Mouse (Mus musculus): ENCODE data around the gene Cic. TPM values are rescaled to one million over a fixed set of nuclear protein-coding genes. Genes with fewer than 3 reads are reported as not detected.

The Cic gene
- polyA plus RNA-seq, 1 experiment from 2014 or later, result 47.5 TPM

DNA sequence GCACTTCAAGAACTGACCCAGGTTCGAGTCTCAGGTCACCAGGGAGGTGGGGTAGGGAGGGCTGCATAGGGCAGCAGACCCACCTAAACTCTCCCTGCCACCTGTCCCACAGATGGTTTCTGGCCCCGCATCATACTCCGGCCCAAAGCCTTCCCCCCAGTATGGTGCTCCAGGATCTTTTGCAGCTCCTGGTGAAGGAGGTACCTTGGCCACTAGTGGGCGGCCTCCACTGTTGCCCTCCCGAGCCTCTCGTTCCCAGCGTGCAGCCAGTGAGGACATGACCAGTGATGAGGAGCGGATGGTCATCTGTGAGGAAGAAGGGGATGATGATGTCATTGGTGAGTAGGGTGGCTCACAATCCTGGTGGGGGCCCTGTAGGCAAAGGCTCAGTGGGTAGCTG lies 19.5 kb downstream of the Cic start:
- H3K9ac ChIP-seq, result no peak overlapping the region
- no peak for ATAC-seq (ENCODE audit: low FRiP score)
- WGBS, result 81% methylated on average over 8 of the region's 8 CpGs

GRCm38 (mm10) chr7:25288011-25288410 lies 20.5 kb downstream of the Cic start:
- 96% methylated on average over 12 of the region's 12 CpGs for WGBS
- DNase-seq (ENCODE audit: low spot score) (no peak), ATAC-seq (ENCODE audit: low FRiP score) (no peak)
- Histone ChIP-seq H3K9me3 (ENCODE audit: control insufficient read depth, low read length) (no peaks in the 10 kb centered on the region), H3K27ac (no peak overlapping the region), H3K36me3 (replicated peaks; ENCODE audit: control insufficient read depth, insufficient read depth) (peaks cover 84% of the 10 kb centered on the region), H3K4me3 (replicated peaks; ENCODE audit: low read length) (no peak overlapping the region), H3K4me1 (replicated peaks; ENCODE audit: control insufficient read depth, insufficient read depth, low read length) (peaks cover 19% of the 10 kb centered on the region), H3K27me3 (ENCODE audit: control insufficient read depth, insufficient read depth, low read length) (no peaks in the 10 kb centered on the region), H3K4me2 (replicated peaks) (no peak overlapping the region), H3K9ac (no peak overlapping the region)

More for the DNA sequence above, 19.5 kb downstream of the Cic start:
- no peak overlapping the region for H3K27ac ChIP-seq
- H3K36me3 ChIP-seq (replicated peaks; ENCODE audit: control insufficient read depth, insufficient read depth), result peaks cover 74% of the 10 kb centered on the region
- H3K9me3 ChIP-seq (ENCODE audit: control insufficient read depth, low read length), result no peaks in the 10 kb centered on the region
- H3K4me1 ChIP-seq (replicated peaks; ENCODE audit: control insufficient read depth, insufficient read depth, low read length), result peaks cover 20% of the 10 kb centered on the region
- no peaks in the 10 kb centered on the region for H3K27me3 ChIP-seq (ENCODE audit: control insufficient read depth, insufficient read depth, low read length)
- no peak overlapping the region for H3K4me3 ChIP-seq (replicated peaks; ENCODE audit: low read length)
- no peak overlapping the region for H3K4me2 ChIP-seq (replicated peaks)
- DNase-seq (ENCODE audit: low spot score), result no peak

DNA sequence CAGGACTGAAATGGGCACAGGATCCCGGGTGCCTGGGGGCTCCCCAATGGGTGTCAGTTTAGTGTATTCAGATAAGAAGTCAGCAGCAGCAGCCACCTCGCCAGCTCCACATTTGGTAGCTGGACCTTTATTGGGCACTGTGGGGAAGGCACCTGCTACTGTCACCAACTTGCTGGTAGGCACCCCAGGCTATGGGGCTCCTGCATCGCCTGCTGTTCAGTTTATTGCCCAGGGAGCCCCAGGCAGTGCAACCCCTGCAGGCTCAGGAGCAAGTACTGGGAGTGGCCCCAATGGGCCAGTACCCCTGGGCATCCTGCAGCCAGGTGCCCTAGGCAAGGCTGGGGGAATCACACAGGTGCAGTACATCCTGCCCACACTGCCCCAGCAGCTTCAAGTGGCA lies 21.2 kb downstream of the Cic start:
- H3K4me3 ChIP-seq (replicated peaks; ENCODE audit: low read length), result no peak overlapping the region
- H3K9ac ChIP-seq, result no peak overlapping the region
- H3K4me2 ChIP-seq (replicated peaks), result no peak overlapping the region
- no peaks in the 10 kb centered on the region for H3K9me3 ChIP-seq (ENCODE audit: control insufficient read depth, low read length)
- 86% methylated on average over 3 of the region's 3 CpGs for WGBS
- H3K27me3 ChIP-seq (ENCODE audit: control insufficient read depth, insufficient read depth, low read length), result no peaks in the 10 kb centered on the region
- H3K27ac ChIP-seq, result no peak overlapping the region
- H3K4me1 ChIP-seq (replicated peaks; ENCODE audit: control insufficient read depth, insufficient read depth, low read length), result peaks cover 12% of the 10 kb centered on the region
- DNase-seq (ENCODE audit: low spot score) (no peak), ATAC-seq (ENCODE audit: low FRiP score) (no peak)
- H3K36me3 ChIP-seq (replicated peaks; ENCODE audit: control insufficient read depth, insufficient read depth), result peaks cover 91% of the 10 kb centered on the region

DNA sequence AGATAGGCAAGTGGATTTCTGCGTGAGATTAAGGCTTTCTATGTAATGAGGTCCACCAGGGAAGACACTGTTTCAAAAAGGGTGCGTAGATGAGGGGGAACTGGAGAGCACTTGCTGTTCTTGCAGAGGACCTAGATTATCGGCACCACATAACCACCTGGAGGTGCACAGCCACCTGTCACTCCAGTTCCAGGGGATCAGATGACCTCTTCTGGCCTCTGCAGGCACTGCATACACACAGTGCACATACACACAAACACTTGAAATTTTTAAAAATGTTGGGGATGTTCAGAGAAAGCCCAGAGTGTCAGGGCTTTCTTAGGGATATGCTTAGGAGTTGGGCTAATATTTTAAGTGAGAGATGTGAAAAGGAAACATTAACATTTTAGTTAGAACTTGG lies 22.4 kb downstream of the Cic start:
- Histone ChIP-seq H3K9ac (no peak overlapping the region), H3K4me3 (replicated peaks; ENCODE audit: low read length) (no peak overlapping the region), H3K4me1 (replicated peaks; ENCODE audit: control insufficient read depth, insufficient read depth, low read length) (no peaks in the 10 kb centered on the region; the same call in 1 of the 2 replicates), H3K4me2 (replicated peaks) (no peak overlapping the region), H3K9me3 (ENCODE audit: control insufficient read depth, low read length) (no peaks in the 10 kb centered on the region), H3K27me3 (ENCODE audit: control insufficient read depth, insufficient read depth, low read length) (no peaks in the 10 kb centered on the region), H3K27ac (no peak overlapping the region), H3K36me3 (replicated peaks; ENCODE audit: control insufficient read depth, insufficient read depth) (peaks cover 100% of the 10 kb centered on the region)
- DNase-seq (ENCODE audit: low spot score), result no peak
- no peak for ATAC-seq (ENCODE audit: low FRiP score)
- WGBS, result 99% methylated on average over 3 of the region's 3 CpGs

- H3K27ac ChIP-seq, result no peak overlapping the region
- no peak overlapping the region for H3K9ac ChIP-seq
- no peaks in the 10 kb centered on the region; the same call in 1 of the 2 replicates for H3K4me1 ChIP-seq (replicated peaks; ENCODE audit: control insufficient read depth, insufficient read depth, low read length)
- DNase-seq (ENCODE audit: low spot score) (no peak), ATAC-seq (ENCODE audit: low FRiP score) (no peak)
- no peaks in the 10 kb centered on the region for H3K27me3 ChIP-seq (ENCODE audit: control insufficient read depth, insufficient read depth, low read length)
- no peak overlapping the region for H3K4me3 ChIP-seq (replicated peaks; ENCODE audit: low read length)
- H3K9me3 ChIP-seq (ENCODE audit: control insufficient read depth, low read length), result no peaks in the 10 kb centered on the region
- peaks cover 100% of the 10 kb centered on the region for H3K36me3 ChIP-seq (replicated peaks; ENCODE audit: control insufficient read depth, insufficient read depth)
- no peak overlapping the region for H3K4me2 ChIP-seq (replicated peaks)
- WGBS, result 95% methylated on average over 1 of the region's 1 CpGs
Observed at GRCm38 (mm10) chr7:25290463-25290862, 23.0 kb downstream of the Cic start.

DNA sequence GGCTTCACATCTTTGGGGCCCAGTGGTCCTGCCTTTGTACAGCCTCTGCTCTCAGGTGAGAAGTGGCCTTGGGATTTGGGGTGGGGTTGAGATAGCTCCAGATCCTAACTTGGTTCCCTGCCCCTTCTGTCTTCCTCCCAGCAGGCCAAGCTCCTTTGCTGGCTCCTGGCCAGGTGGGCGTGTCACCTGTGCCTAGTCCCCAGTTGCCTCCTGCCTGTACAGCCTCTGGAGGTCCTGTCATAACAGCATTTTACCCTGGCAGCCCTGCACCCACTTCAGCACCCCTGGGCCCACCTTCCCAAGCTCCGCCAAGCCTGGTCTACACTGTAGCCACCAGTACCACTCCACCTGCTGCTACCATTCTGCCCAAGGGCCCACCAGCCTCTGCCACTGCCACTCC lies 23.4 kb downstream of the Cic start:
- H3K4me2 ChIP-seq (replicated peaks), result no peak overlapping the region
- DNase-seq (ENCODE audit: low spot score), result no peak
- no peaks in the 10 kb centered on the region for H3K27me3 ChIP-seq (ENCODE audit: control insufficient read depth, insufficient read depth, low read length)
- no peak for ATAC-seq (ENCODE audit: low FRiP score)
- peaks cover 100% of the 10 kb centered on the region for H3K36me3 ChIP-seq (replicated peaks; ENCODE audit: control insufficient read depth, insufficient read depth)
- H3K27ac ChIP-seq, result no peak overlapping the region
- H3K9ac ChIP-seq, result no peak overlapping the region
- no peak overlapping the region for H3K4me3 ChIP-seq (replicated peaks; ENCODE audit: low read length)
- WGBS, result 89% methylated on average over 2 of the region's 2 CpGs
- no peaks in the 10 kb centered on the region for H3K9me3 ChIP-seq (ENCODE audit: control insufficient read depth, low read length)
- H3K4me1 ChIP-seq (replicated peaks; ENCODE audit: control insufficient read depth, insufficient read depth, low read length), result peaks cover 4% of the 10 kb centered on the region; the same call in 1 of the 2 replicates

GRCm38 (mm10) chr7:25292107-25292506 lies 24.6 kb downstream of the Cic start:
- Histone ChIP-seq H3K9ac (no peak overlapping the region), H3K36me3 (replicated peaks; ENCODE audit: control insufficient read depth, insufficient read depth) (peaks cover 93% of the 10 kb centered on the region), H3K27ac (peak overlapping the region; percentile 51; the same call in 1 of the 2 replicates), H3K4me3 (replicated peaks; ENCODE audit: low read length) (no peak overlapping the region), H3K4me1 (replicated peaks; ENCODE audit: control insufficient read depth, insufficient read depth, low read length) (peaks cover 13% of the 10 kb centered on the region), H3K27me3 (ENCODE audit: control insufficient read depth, insufficient read depth, low read length) (no peaks in the 10 kb centered on the region), H3K9me3 (ENCODE audit: control insufficient read depth, low read length) (no peaks in the 10 kb centered on the region), H3K4me2 (replicated peaks) (no peak overlapping the region)
- DNase-seq (ENCODE audit: low spot score) (no peak), ATAC-seq (ENCODE audit: low FRiP score) (no peak)
- WGBS, result 41% methylated on average over 7 of the region's 7 CpGs

GRCm38 (mm10) chr7:25293191-25293739 lies 25.8 kb downstream of the Cic start:
- H3K4me2 ChIP-seq (replicated peaks), result no peak overlapping the region
- H3K27ac ChIP-seq, result 0 out of 2 replicates have a peak overlapping the region, but pooled peaks have one; percentile 8
- no peak overlapping the region for H3K4me3 ChIP-seq (replicated peaks; ENCODE audit: low read length)
- ATAC-seq (ENCODE audit: low FRiP score), result no peak
- no peak overlapping the region for H3K9ac ChIP-seq
- whole genome bisulfite sequencing, result 86% methylated on average over 10 of the region's 10 CpGs
- peaks cover 16% of the 10 kb centered on the region for H3K4me1 ChIP-seq (replicated peaks; ENCODE audit: control insufficient read depth, insufficient read depth, low read length)
- H3K27me3 ChIP-seq (ENCODE audit: control insufficient read depth, insufficient read depth, low read length), result no peaks in the 10 kb centered on the region
- H3K9me3 ChIP-seq (ENCODE audit: control insufficient read depth, low read length), result no peaks in the 10 kb centered on the region
- H3K36me3 ChIP-seq (replicated peaks; ENCODE audit: control insufficient read depth, insufficient read depth), result peaks cover 81% of the 10 kb centered on the region
- DNase-seq (ENCODE audit: low spot score), result no peak

DNA sequence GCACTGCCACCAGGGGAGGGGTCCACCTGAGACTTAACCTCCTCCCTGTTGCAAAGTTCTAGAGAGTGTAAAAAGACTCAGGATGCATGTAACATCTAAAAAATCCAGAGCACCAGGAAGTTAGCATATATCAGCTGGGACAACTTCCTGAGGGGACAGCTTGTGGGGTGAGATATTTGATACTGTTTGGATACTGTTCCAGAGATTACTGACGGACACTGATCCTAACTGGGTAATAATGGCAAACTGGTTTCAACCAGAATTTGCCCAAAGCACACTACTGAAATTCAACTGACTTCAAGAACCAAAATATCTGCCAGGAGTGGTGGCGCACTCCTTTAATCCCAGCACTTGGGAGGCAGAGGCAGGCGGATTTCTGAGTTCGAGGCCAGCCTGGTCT lies 27.0 kb downstream of the Cic start:
- H3K4me2 ChIP-seq (replicated peaks), result no peak overlapping the region
- H3K4me1 ChIP-seq (replicated peaks; ENCODE audit: control insufficient read depth, insufficient read depth, low read length), result peaks cover 20% of the 10 kb centered on the region
- no peaks in the 10 kb centered on the region for H3K27me3 ChIP-seq (ENCODE audit: control insufficient read depth, insufficient read depth, low read length)
- H3K9me3 ChIP-seq (ENCODE audit: control insufficient read depth, low read length), result no peaks in the 10 kb centered on the region
- no peak overlapping the region for H3K9ac ChIP-seq
- H3K4me3 ChIP-seq (replicated peaks; ENCODE audit: low read length), result no peak overlapping the region
- 97% methylated on average over 4 of the region's 4 CpGs for WGBS
- no peak for DNase-seq (ENCODE audit: low spot score)
- H3K36me3 ChIP-seq (replicated peaks; ENCODE audit: control insufficient read depth, insufficient read depth), result peaks cover 69% of the 10 kb centered on the region
- ATAC-seq (ENCODE audit: low FRiP score), result no peak
- no peak overlapping the region for H3K27ac ChIP-seq
